Comparison of ENCODE assay signal across 8 mouse cellular contexts in the genomic region with DNA sequence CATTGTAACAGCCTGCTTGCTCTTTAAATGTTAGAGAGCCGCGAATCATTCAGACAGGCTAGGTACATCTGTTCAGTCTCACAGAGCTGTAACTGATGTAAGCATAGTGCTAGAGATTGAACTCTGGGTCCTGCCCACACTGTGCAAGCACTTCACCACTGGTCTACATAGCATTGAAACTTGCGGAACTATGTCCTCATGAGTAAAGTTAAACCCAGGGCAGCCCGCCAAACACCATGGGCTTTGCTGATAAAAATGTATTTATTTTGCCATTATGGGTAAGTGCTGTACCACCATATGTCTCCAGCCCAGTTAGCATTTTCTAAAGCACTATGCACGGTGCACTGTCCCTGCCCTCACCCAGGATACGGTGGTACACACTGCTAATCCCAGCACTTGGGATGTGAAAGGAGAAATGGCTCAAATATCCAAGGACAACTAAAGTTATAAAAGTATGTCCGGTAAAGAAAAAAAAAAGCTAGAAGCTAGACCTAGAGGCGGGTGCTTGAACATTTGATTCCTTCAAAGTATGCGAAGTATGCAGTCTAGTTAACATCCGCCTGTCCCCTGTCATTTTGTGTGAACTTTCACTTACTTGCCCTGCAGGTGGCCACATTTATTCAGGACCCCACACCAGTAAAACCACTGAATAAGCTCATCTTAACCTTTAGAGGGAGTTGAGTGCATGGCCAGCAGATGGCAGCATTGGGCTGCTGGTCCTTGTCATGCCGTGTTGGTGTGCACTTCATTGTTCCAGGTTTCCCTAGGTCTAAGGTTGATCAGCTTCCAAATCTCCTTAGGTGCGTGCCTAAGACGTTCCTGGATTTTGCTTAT. TPM values are rescaled to one million over a fixed set of nuclear protein-coding genes. Genes with fewer than 3 reads are reported as not detected.
A peak's percentile ranks its signal among the peaks of the same experiment; 100 is the strongest.
DNase-seq lines count a peak whose midpoint lies in the region; ATAC-seq and TF ChIP-seq lines count a peak whose summit lies in the region.

No protein-coding gene starts in this region.

- WGBS in bone marrow, adult 2 months, result 44% methylated on average over 13 of the region's 13 CpGs
- WGBS in heart, embryonic 10.5 days, result 44% methylated on average over 13 of the region's 13 CpGs
- WGBS in kidney, embryonic 14.5 days, result 45% methylated on average over 13 of the region's 13 CpGs
- 27% methylated on average over 13 of the region's 13 CpGs for WGBS in limb, embryonic 15.5 days

- peak; percentile 87 for ATAC-seq in kidney, embryonic 14.5 days (ENCODE audit: low FRiP score, low TSS enrichment)
- ATAC-seq in limb, embryonic 15.5 days (ENCODE audit: insufficient number of reproducible peaks, low FRiP score, low TSS enrichment, low read depth), result 0 out of 2 replicates have a peak, but pooled peaks have one; percentile 54

- no peak overlapping the region for H3K4me2 ChIP-seq in kidney, embryonic 14.5 days (replicated peaks; ENCODE audit: low read depth, low read length)
- no peak overlapping the region for H3K4me2 ChIP-seq in limb, embryonic 15.5 days

- no peak for TF ChIP-seq POLR2A in bone marrow, adult 2 months (IDR thresholded peaks at IDR 0.05; ENCODE audit: borderline replicate concordance, control insufficient read depth, low read depth, low read length)
- no peak for TF ChIP-seq POLR2A in embryonic fibroblast, embryonic 13.5 days (IDR thresholded peaks at IDR 0.05; ENCODE audit: low read depth, low read length)

- peaks cover 5% of the 10 kb centered on the region for H3K4me1 ChIP-seq in bone marrow, adult 2 months (ENCODE audit: control insufficient read depth, insufficient read depth, low read length)
- peaks cover 14% of the 10 kb centered on the region for H3K4me1 ChIP-seq in embryonic fibroblast, embryonic 13.5 days (ENCODE audit: control insufficient read depth, insufficient read depth, low read length)
- H3K4me1 ChIP-seq in heart, embryonic 10.5 days, result peaks cover 43% of the 10 kb centered on the region
- no peaks in the 10 kb centered on the region for H3K4me1 ChIP-seq in kidney, embryonic 14.5 days (ENCODE audit: control insufficient read depth, insufficient read depth, low read length)
- peaks cover 19% of the 10 kb centered on the region for H3K4me1 ChIP-seq in limb, embryonic 15.5 days

- TF ChIP-seq CTCF in bone marrow, adult 2 months (IDR thresholded peaks at IDR 0.05; ENCODE audit: control insufficient read depth, insufficient read depth, low read length), result peak; percentile 98
- TF ChIP-seq CTCF in embryonic fibroblast, embryonic 13.5 days (IDR thresholded peaks at IDR 0.05; ENCODE audit: borderline replicate concordance, insufficient read depth, low read length), result peak; percentile 94

- H3K4me3 ChIP-seq in bone marrow, adult 2 months (replicated peaks; ENCODE audit: control insufficient read depth, low read depth, low read length), result no peak overlapping the region
- no peak overlapping the region for H3K4me3 ChIP-seq in embryonic fibroblast, embryonic 13.5 days (ENCODE audit: insufficient read depth, low read length)
- H3K4me3 ChIP-seq in heart, embryonic 10.5 days, result peak overlapping the region; percentile 24; the same call in 1 of the 2 replicates
- H3K4me3 ChIP-seq in kidney, embryonic 14.5 days (ENCODE audit: low read length), result no peak overlapping the region
- no peak overlapping the region for H3K4me3 ChIP-seq in limb, embryonic 15.5 days

- H3K9ac ChIP-seq in kidney, embryonic 14.5 days (ENCODE audit: low read depth, low read length), result no peak overlapping the region
- no peak overlapping the region for H3K9ac ChIP-seq in limb, embryonic 15.5 days

- no peaks in the 10 kb centered on the region for H3K27me3 ChIP-seq in heart, embryonic 10.5 days (ENCODE audit: insufficient read depth, poor library complexity, severe bottlenecking)
- H3K27me3 ChIP-seq in kidney, embryonic 14.5 days (ENCODE audit: control insufficient read depth, insufficient read depth, low read length), result no peaks in the 10 kb centered on the region
- H3K27me3 ChIP-seq in limb, embryonic 15.5 days, result no peaks in the 10 kb centered on the region

- H3K27ac ChIP-seq in bone marrow, adult 2 months (ENCODE audit: control insufficient read depth, insufficient read depth, low read depth, low read length, poor library complexity), result no peak overlapping the region
- 0 out of 2 replicates have a peak overlapping the region, but pooled peaks have one; percentile 23 for H3K27ac ChIP-seq in embryonic fibroblast, embryonic 13.5 days (ENCODE audit: insufficient read depth, low read length)
- peak overlapping the region; percentile 83 for H3K27ac ChIP-seq in heart, embryonic 10.5 days
- H3K27ac ChIP-seq in kidney, embryonic 14.5 days (ENCODE audit: low read depth, low read length), result no peak overlapping the region
- no peak overlapping the region for H3K27ac ChIP-seq in limb, embryonic 15.5 days

- DNase-seq in A20 (ENCODE audit: low read depth, low spot score), result peak; percentile 75
- DNase-seq in heart, embryonic 10.5 days (ENCODE audit: low spot score), result peak; percentile 93
- peak; percentile 34 to 51 for DNase-seq in monocyte, adult 2 months (ENCODE audit: low read depth in 1 of 2, low spot score in 2 of 2)
- peak; percentile 74 to 80 for DNase-seq in spleen, postnatal 36 days (ENCODE audit: low spot score in 2 of 2)

- no peaks in the 10 kb centered on the region for H3K9me3 ChIP-seq in heart, embryonic 10.5 days
- no peaks in the 10 kb centered on the region for H3K9me3 ChIP-seq in kidney, embryonic 14.5 days (ENCODE audit: control insufficient read depth, low read length)
- H3K9me3 ChIP-seq in limb, embryonic 15.5 days, result no peaks in the 10 kb centered on the region

- no peaks in the 10 kb centered on the region for H3K36me3 ChIP-seq in heart, embryonic 10.5 days
- no peaks in the 10 kb centered on the region for H3K36me3 ChIP-seq in kidney, embryonic 14.5 days (ENCODE audit: control insufficient read depth, insufficient read depth, low read length)
- H3K36me3 ChIP-seq in limb, embryonic 15.5 days, result no peaks in the 10 kb centered on the region

RNA-seq across cellular contexts. Expression of gene Noct, which starts 9.9 kb away (rescaled TPM):
- polyA plus RNA-seq in bone marrow, adult 2 months (2011; ENCODE audit: insufficient read depth, insufficient read length, low replicate concordance, missing spikeins), result 14.4 and 18.3 TPM in 2 replicates
- polyA plus RNA-seq in embryonic fibroblast, embryonic 13.5 days (2011; ENCODE audit: insufficient read length, low read depth, missing spikeins), result 17.3 and 25.5 TPM in 2 replicates
- 10.7 and 13.7 TPM in 2 replicates for polyA plus RNA-seq in heart, embryonic 10.5 days (2016; fragmentation: Nextera tagmentation; extraction: Ambion mirVana)
- polyA plus RNA-seq in kidney, embryonic 14.5 days (2014; fragmentation: Nextera tagmentation; extraction: Ambion mirVana), result 8.0 and 10.4 TPM in 2 replicates
- polyA plus RNA-seq in limb, embryonic 15.5 days (2015; fragmentation: Nextera tagmentation; extraction: Ambion mirVana), result 7.6 and 8.7 TPM in 2 replicates

Comparison
In these comparisons a context has a peak if more than half of its experiments do, and no peak if none do; other contexts are left out.
1. DNase-seq: peak in every context shown above with its lines; median percentile 93 in heart, embryonic 10.5 days; 77 in spleen, postnatal 36 days; 75 in A20; 42 in monocyte, adult 2 months.
2. H3K27ac ChIP-seq: peak in embryonic fibroblast, embryonic 13.5 days (single experiment) and heart, embryonic 10.5 days (single experiment); none in bone marrow, adult 2 months (single experiment), kidney, embryonic 14.5 days (single experiment) and limb, embryonic 15.5 days (single experiment).